Mouse (Mus musculus) cerebellum, adult 9-11 months (tissue): ENCODE results near the gene St6galnac4.

Experiments used
- DNase-seq: peaks from one replicate; pipeline ENCODE4 v3.0.0; 2022

Gene St6galnac4

DNA sequence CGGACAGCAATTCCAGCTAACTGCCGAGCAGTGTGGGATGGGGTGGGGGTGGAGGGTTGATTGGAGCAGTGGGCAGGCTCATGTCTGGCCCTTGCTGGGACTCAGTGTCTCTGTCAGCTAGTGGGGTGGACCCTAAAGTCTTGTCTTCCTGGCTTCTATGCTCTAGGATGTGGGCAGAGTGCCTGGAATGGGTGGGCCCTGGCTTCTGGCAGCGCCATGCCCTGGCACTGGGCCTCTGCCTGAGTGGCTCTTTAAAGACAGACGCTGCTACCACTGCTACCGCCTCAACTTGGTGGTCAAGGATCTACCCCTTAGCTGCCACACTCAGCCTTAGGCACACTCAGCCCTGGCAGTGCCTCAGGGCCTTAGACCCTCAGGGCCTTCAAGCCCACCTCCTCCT, 41.8 kb downstream of the St6galnac4 start:
- peak; percentile 80 for DNase-seq

DNA sequence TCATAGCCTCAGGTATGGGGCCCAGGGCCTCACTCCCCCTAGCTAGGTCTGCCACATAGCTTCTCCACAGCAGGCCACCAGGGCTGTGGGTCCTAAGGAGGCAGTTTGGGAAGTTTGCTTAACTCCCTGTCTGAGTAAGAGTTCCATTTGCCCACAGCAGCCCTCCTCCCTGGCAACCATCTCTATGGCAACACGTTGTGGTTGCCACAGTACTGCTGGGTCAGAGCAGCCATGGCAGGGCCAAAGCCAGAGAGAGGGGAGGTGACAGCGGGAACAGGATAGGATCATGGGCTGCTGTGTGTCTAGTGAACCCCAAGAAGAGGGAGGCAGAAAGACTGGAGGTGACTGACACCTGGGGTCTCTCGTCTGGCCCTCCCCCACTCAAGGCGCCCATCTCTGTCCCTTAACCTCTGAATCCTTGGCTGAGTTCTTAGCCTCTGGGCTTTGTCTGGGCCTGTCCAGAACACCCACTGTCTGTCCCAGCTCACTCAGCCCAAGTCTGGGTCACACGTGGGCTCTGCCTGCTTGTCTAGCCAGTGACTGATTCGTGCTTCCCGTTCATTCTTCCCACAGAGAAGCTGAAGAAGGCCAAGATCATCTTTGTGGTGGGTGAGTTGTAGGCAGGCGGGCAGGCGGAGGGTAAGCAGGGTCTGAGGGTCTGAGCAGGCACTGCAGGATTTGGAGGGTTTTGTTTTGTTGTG, 42.5 kb downstream of the St6galnac4 start:
- DNase-seq: peak; percentile 61

DNA sequence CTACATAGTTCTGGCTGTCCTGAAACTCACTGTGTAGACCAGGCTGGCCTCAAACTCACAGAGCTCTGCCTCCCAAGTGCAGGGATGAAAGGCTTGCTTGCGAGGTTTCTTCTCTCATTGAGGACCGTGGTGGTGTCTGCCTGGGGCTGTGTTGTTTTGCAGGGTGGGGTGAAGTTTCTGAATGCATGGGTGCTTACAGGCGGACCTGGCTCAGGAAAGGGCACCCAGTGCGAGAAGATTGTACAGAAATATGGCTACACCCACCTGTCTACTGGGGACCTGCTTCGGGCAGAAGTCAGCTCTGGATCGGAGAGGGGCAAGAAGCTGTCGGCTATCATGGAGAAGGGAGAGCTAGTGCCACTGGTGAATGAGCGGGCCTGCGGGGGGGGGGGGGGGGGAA, 43.1 kb downstream of the St6galnac4 start:
- DNase-seq: peak; percentile 17

DNA sequence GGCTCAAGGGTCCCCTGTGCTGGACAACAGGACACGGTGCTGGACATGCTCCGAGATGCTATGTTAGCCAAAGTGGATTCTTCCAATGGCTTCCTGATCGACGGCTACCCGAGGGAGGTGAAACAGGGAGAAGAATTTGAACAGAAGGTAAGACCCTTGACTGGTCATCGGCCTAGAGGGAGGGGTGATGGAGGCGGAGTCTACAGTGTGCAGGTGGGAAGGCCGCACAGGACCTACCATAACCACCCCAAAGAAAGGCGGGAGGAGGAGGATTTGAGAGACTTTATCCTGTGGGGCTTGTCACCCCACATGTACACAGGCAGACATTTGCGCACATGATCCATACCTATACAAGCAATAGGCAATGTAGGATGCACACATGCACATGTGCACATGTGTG, 44.2 kb downstream of the St6galnac4 start:
- DNase-seq: peak; percentile 51

DNA sequence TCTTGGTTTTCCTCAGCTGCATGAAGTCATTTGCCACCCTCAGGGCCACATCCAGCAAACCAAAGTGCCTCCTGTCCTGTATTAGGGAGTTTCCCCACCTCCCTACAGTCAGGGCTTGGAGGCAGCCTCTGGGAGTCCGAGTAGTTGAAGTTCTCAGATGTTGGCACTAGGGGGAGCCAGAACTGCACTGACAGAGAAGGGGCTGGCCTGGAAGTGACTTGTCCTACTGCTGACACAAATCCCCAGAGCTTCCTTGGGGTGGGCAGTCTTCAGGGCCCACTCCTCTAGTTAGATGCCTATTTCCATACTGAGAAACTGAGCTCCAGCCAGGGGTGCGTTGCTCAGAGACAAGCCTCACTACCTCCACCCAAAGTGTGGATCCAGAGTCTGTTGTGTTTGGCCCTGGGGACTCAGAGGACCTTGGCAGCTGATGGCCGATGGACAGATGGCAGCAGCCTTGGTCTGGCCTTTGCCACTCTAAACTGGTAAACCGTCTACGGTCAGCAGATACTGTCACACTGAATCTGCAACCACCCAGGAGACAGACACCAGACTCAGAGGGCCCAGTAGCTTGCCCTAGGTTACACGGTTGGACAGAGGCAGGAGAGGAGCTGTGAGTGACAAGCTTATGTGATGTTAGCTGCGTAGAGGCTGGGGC, 45.0 kb downstream of the St6galnac4 start:
- peak; percentile 82 for DNase-seq

DNA sequence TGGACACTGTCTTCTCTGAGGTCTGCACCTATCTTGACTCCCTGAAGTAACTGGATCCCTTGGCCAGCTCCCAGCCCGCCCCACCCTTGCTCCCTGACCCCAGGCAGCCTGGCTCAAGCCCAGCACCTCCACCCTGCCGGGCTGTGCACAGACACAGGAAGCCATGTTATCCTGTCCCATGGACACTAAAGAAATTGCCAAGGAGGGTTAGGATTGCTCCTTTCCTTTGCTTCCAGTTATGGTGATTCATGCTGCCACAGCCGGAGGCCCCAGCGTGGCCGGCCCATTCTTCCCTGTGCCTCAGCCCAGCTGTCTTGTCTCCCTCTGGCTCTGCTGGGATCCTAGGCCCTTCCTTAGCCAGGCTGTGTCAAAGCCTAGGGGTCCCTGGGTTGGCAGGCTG, 46.8 kb downstream of the St6galnac4 start:
- DNase-seq: peak; percentile 32

DNA sequence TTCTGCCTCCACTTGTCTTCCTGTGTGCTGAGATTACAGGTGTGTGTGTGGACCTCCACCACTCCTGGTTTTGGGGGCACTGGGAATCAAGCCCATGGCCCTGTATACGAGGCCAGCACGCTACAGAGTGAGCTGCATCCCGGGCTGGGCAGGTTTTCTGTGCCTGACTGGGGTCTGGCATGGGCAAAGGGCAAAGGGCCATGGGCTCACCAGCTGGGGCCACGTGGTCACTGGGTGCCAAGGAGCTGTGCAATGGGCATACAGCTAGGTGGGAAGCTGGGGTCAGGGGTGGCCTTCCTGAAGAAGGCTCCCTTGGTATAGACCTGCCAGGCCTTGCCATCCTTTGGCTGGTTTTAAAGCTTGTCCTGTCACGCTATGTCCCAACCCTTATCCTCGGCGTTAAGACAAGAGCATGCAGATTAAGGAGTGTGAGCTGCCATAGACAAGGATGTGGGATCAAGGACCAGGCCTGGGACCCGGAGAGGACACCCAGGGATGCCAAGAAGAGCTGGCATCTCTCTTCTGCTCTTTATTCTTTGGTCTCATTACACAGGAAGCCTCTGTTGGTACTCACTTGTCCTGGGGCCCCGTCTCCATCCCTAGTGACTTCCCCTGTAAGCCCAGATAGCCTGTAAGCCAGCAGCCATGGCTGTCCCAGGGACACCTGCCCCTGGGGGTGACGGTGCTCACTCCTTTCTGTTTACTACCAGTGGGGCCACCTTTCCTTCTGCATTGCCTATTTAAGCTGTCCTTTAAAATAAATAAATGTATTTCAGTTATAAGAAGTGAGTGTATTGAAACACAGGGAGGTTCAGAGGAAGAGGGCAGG, 47.6 kb downstream of the St6galnac4 start:
- peak; percentile 28 for DNase-seq

DNA sequence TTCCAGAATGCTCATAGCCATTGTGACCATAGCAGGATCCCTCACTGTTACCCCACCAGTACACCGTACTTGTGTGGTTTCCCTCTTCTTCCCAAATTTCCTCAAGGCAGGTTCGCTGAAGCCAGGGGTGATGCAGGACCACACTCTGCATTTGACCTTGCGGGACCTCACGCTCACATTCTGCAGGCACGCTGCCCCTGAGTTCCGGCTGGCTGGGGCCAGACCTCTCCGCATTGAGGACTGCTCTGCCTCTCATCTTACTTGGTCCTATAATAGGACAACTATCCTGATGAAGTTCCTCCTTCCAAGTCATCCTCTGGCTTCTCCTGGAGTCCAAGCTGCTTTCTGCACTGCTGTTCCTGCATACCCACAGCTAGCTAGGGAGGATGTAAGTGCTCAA, 49.7 kb downstream of the St6galnac4 start:
- DNase-seq: no peak

DNA sequence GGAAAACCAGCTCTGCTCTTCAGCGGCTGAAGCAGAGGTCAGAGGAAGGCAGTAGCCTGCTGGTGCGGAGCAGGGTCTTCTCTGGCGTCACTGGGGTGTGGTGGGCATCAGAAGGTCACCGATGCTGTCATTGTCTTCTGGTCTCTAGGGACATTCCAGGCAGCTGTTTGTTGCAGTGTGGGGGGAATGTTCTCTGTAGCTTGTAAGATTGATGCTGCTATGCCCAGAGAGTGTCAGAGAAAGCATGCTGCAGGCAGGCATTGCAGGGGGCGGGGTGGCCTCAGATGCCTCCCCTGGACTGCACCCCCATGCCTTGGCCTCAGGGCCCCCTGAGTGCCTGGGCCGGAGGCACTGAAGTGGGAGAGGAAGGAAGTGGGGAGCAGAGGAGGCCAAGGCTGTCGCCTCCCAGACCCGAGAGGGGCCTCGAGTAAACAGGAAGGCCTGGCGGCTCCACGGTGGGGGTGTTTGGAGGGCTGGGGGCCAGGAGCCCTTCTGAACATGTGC, 50.9 kb downstream of the St6galnac4 start:
- DNase-seq: no peak

DNA sequence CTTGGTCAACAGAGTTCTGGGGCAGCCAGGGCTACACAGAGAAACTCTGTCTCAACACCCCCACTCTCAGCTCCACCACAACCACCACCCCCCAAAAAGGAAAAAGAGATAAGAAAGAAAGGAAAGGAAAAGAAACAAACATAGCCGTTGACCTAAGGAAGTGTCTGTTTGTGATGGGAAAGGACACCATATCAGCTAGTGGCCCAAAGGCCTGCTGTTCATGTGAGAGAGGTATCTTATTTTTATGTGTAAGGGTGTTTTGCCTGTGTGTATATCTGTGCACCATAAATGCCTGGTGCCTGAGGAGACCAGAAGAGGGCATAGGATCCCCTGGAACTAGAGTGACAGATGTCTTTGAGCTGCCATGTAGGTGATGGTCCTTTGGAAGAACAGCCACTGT, 52.7 kb downstream of the St6galnac4 start:
- no peak for DNase-seq

DNA sequence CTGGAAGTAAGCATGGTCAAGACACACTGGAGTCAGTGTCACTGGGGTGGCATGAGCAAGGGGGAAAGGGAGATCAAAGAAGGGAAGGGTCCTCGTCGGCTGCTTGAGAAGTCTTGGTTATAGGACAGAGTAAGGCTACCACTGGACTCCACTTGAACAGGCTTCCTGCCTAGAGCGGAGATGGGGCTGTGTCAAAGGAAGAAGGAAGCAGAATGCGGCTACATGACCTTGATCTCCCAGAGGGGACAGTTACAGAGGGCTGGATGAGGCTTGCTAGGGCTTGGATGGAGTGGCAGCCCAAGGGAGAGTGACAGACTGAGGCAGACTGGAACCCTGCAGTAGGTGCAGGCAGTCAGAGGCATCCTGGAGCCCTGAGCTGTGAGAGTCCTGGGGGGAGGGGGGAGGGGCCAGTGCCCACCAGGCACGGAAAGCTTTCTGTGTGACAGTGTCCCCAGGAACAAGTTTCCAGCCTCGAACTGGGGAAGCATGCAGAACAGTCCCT, 53.7 kb downstream of the St6galnac4 start:
- DNase-seq: no peak

DNA sequence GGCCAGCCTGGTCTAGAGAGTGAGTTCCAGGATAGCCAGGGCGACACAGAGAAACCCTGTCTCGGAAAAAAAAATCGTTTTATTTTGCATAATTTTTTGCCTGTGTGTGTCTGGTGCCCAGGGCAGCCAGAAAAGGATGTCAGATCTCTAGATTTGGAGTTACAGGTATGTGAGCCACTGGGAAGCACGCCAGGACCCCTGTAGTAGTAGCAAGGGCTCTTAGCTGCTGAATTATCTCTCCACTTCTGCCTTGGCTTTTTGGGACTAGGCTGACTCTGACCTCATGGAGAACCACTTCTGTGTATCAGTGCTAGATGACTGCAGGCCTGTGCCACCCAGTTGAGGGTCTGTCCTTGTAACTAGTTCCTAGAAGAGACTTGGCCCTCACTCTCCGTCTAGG, 54.9 kb downstream of the St6galnac4 start:
- DNase-seq: no peak

DNA sequence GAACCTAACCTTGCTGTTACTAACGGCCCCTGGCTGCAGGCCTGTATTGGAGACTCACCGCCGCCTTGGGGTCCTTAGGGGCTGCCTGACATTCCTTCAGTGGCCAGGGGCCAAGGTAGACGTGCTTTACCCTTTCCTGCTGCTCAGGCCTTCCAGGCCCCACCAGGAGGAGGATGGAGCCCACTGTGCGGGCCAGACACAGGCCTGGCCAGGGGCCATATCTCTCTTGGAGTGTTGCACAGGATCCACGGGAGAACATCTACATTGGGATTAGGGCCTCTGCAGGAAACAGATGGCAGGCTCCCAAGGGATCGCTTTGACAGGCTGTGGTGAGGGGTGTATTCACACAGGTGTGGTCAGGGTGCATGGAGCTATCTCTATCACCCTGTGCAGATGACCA, 55.9 kb downstream of the St6galnac4 start:
- DNase-seq: no peak

DNA sequence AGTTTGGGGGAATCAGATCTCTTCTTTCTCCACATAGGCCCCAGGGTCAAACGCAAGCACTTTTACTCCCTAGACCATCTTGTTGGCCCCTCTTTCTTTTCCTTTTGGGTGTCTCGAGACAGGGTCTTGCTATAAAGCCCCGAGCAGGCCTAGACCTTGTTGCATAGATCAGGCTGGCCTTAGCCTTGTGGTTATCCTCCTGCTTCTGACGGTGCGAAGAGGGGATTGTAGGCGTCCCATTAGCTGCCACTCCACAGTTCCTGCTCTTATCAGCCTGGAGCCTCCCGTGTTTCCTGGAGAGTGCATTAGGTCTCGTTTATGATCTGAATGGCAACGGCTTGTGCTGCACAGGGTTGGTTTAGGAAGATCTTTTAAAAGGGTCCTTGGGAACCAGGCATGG, 57.2 kb downstream of the St6galnac4 start:
- no peak for DNase-seq

DNA sequence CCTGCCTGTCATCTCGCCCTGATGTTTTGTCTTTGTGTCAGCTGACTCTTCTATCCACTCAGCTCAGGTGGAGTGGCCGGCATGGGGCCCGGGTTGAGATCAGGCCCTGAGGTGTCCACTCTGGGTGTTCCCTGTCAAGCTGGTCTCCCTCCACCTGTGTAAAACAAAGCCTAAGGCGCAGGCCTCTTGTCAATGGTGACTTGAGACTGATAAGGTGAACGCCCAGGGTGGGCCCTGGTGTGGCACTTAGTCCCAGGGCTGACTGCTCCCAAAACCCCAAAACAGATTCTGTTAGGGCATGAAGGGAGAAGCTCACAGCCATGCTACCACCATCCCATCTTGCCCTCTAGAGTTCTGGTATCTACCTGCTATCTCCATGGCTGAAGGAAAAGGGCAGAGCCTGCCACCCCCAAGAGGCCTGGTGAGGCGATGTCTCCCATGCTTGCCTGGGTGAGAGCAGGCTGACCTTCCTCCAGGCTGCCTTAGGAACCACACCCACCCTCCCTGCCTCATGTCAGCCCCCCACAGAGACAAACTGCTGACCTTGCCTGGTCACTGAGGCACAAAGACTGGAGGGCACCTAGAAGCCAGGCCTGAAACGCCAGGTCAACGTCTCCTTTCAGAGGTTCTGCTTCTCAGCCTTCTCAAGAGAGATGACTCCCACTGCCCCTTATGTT, 58.0 kb downstream of the St6galnac4 start:
- no peak for DNase-seq

DNA sequence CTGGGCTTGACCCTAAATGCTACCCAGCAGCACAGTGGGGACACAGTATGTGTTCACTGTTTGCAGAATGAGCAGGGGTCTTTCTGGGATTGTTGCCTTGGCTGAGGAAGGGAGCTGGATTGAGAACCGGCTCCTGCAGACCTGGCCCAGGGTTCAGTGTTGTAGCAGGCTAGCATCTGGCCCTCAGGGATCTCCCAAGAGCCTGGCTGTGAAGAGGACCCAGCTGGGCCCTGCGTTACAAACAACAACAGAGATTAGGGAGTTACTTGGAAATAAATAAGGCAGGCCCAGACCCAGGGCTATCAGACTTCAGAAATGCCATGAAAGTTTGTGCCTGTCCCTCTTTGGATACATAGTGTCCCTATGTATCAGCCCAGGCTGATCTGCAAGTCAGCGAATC, 58.8 kb downstream of the St6galnac4 start:
- no peak for DNase-seq

DNA sequence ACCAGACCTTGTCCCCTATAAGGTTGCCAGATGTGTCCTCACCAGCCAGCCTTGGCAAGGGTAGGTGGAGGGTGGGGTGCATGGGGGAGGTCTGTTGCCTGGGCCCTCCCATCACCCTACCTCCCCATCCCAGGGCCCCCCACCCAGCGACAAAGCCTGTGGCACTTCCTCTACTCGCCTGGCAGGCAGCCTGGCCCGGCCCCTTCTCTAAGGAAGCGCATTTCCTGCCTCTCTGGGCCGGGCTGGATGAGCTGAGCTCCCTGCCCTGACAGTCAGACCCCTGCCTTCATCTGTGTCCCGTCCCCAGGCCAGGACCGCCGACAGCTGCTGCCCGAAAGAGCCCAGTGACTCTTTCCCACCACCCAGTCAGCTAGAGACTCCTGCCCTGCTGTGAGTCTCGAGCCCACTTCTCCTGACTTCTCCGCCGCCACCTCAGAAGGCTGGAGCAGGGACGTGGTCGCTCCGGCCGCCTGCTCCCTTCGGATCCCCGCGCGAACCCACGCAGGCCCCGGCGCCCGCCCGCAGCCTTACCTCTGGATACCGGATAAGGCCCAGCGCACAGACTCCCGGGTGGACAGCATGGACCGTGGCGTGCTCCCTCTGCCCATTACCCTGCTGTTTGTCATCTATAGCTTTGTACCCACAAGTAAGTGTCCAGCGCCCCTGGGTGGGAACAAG, 59.6 kb downstream of the St6galnac4 start, which contains the start of gene Eng:
Gene Eng, plus strand, starts transcription at position 217 of the 678 bp plus-strand sequence.
- DNase-seq: no peak

DNA sequence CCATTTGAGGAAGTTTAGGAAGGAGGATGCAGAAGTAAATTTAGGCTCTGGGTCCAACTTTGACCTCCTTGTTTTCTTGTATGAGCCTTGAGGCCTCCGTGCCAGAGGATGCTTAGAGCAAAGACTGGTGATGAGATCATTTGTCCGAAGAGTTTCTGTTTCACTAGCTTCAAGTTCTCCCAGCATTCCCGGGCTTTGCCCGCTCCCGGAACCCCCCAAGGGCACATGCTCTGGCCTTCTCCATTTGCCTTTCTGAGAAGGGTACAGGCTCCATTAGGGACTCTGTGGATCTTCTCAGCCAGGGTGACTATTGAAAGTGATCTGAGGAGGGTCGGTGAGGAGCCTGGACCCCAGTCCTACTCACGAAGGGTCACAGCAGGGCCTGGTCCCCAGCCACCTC, 60.5 kb downstream of the St6galnac4 start:
- no peak for DNase-seq
